Mouse (Mus musculus) cerebellum, adult 2 months (tissue): Measurements from ENCODE around the gene Snx4.

ENCODE experiments used
- CTCF ChIP-seq: fragments of 200-500 bp; IDR thresholded peaks from 2 replicates; pipeline ENCODE4 v1.5.1; 2011; ENCODE audit warnings: low read depth, mild to moderate bottlenecking, control low read depth, low read length, moderate library complexity, borderline replicate concordance; ENCODE audit not compliant: insufficient read depth
- POLR2A ChIP-seq: fragments of 200-500 bp; IDR thresholded peaks from 2 replicates; pipeline ENCODE4 v1.6.1; 2011; ENCODE audit warnings: low read length, control low read depth, borderline replicate concordance; ENCODE audit not compliant: insufficient read depth

GRCm38 (mm10) chr16:33271824-33272223 lies 20.6 kb downstream of the Snx4 start:
- TF ChIP-seq POLR2A (no peak), CTCF (no peak)
